Mouse (Mus musculus): Measurements from ENCODE around the gene Rnf157. TPM values are rescaled to one million over a fixed set of nuclear protein-coding genes. Genes with fewer than 3 reads are reported as not detected.

The Rnf157 gene
- polyA plus RNA-seq, 2 experiments, result 17.3 to 20.1 TPM

DNA sequence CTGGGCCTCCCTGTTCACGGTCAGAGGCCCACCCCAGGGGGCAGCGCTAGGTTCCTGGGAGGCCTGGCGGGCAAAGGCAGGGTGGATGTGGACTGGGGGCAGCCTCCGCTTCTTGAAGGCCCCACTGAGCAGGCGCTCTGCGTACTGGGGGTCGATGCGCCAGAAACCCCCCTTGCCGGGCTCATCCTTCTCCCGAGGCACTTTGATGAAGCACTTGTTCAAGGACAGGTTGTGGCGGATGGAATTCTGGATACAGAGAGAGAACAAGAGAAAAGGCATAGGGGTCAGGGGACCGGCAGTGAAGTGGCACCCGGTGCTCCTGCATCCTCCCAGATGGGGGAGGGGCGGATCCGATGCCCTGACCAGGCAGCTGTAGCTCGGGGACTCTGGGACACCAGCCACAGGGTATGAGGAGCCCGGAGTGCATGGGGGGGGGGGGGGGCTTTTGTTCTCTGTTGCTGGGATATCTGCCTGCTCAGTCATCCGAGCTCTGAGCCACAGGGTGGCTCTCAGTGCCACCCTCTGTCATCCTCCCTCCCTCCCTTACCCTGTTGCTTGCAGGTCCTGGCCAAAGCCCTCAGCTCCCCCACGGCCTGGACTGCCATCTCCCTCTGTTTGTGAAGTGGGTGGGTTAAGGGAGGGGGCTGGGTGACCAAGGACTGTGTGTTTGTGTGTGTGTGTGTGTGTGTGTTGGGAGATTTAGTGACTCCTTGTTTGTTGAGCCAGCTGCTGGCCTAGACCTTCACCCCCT, 80.4 kb downstream of the Rnf157 start:
- Histone ChIP-seq H3K4me2 (replicated peaks; ENCODE audit: low read depth, low read length, severe bottlenecking) (no peak overlapping the region), H3K27me3 (ENCODE audit: control insufficient read depth, insufficient read depth, low read length) (peaks cover 24% of the 10 kb centered on the region), H3K9me3 (ENCODE audit: control insufficient read depth, low read length) (no peaks in the 10 kb centered on the region), H3K4me1 (ENCODE audit: control insufficient read depth, insufficient read depth, low read length) (peaks cover 26% of the 10 kb centered on the region), H3K27ac (replicated peaks; ENCODE audit: low read depth, low read length) (no peak overlapping the region), H3K4me3 (replicated peaks; ENCODE audit: low read length) (no peak overlapping the region), H3K36me3 (ENCODE audit: control insufficient read depth, insufficient read depth, low read length) (no peaks in the 10 kb centered on the region), H3K9ac (ENCODE audit: low read depth, low read length, severe bottlenecking) (no peak overlapping the region)
- no peak for TF ChIP-seq POLR2A (IDR thresholded peaks at IDR 0.05; ENCODE audit: borderline replicate concordance, extremely low read depth, insufficient read depth, insufficient read length)
- DNase-seq (ENCODE audit: low spot score) (no peak), ATAC-seq (ENCODE audit: low FRiP score, low read depth) (no peak)
- 64% methylated on average over 18 of the region's 19 CpGs for WGBS

DNA sequence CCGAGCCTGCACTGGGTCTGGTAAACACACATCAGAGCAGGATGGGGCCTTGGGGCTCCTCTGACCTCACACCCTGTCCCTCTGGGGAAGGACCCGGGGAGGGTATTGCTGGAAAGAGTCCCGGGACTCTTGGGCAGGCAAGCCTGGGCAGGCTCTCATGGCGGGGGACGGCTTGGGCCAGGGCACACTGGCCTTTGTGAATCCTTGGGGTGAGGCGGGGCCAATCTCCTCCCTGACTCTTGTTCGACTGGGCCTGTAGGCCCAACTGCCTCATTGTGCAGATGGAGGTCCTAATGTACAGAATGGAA, 82.7 kb downstream of the Rnf157 start:
- Histone ChIP-seq H3K4me1 (ENCODE audit: control insufficient read depth, insufficient read depth, low read length) (peaks cover 23% of the 10 kb centered on the region), H3K27me3 (ENCODE audit: control insufficient read depth, insufficient read depth, low read length) (peaks cover 23% of the 10 kb centered on the region), H3K9ac (ENCODE audit: low read depth, low read length, severe bottlenecking) (no peak overlapping the region), H3K4me3 (replicated peaks; ENCODE audit: low read length) (no peak overlapping the region), H3K27ac (replicated peaks; ENCODE audit: low read depth, low read length) (no peak overlapping the region), H3K4me2 (replicated peaks; ENCODE audit: low read depth, low read length, severe bottlenecking) (no peak overlapping the region), H3K9me3 (ENCODE audit: control insufficient read depth, low read length) (no peaks in the 10 kb centered on the region), H3K36me3 (ENCODE audit: control insufficient read depth, insufficient read depth, low read length) (no peaks in the 10 kb centered on the region)
- ATAC-seq (ENCODE audit: low FRiP score, low read depth) (no peak), DNase-seq (ENCODE audit: low spot score) (no peak)
- no peak for TF ChIP-seq POLR2A (IDR thresholded peaks at IDR 0.05; ENCODE audit: borderline replicate concordance, extremely low read depth, insufficient read depth, insufficient read length)
- WGBS, result 70% methylated on average over 7 of the region's 7 CpGs

DNA sequence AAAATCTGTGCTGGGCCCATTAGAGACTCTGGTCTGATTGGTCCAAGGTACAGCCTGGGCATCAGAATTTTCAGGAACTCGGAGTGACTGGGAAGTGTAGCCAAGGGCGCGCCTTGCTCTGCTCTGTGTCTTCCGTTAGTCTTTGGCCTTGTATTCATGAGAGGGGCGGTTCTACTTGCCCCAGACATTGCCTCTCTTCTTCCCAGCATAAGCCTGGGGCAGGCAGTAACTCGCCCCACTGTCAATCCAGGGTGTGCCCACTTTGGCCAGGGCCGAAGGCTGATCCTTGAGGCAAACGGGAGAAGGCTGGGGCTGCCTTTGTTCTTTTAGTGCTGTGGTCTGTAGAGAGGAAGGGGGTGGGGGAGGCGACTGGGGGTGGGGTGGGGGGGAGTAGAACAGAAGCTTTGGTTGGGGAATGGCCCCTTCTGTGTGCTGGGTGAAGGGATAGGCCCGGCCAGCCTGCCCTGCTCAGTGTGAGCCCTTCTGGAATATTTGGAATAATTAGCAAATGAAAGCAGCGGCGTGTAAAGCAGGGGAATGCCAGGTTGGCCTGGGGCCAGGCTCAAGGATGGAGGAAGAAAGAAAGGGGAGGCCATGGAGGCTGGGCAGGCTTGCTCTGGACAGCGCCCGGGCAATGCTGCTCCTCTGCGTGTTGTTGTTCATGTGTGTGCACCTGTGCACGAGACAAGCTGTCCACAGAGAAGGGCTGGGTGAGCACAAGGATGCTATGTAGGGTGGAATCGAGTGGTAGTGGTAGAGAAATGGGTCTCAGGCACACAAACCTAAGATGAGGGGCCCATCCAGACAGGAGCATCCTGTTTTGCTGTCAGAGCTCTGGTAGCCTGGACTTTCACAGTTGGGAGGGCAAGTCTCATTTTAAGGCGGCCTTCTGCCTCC, 83.3 kb downstream of the Rnf157 start:
- no peak overlapping the region for H3K9ac ChIP-seq (ENCODE audit: low read depth, low read length, severe bottlenecking)
- 44% methylated on average over 18 of the region's 18 CpGs for WGBS
- H3K4me3 ChIP-seq (replicated peaks; ENCODE audit: low read length), result no peak overlapping the region
- ATAC-seq (ENCODE audit: low FRiP score, low read depth) (no peak), DNase-seq (ENCODE audit: low spot score) (no peak)
- no peak overlapping the region for H3K4me2 ChIP-seq (replicated peaks; ENCODE audit: low read depth, low read length, severe bottlenecking)
- H3K36me3 ChIP-seq (ENCODE audit: control insufficient read depth, insufficient read depth, low read length), result no peaks in the 10 kb centered on the region
- peaks cover 17% of the 10 kb centered on the region for H3K27me3 ChIP-seq (ENCODE audit: control insufficient read depth, insufficient read depth, low read length)
- H3K27ac ChIP-seq (replicated peaks; ENCODE audit: low read depth, low read length), result no peak overlapping the region
- TF ChIP-seq POLR2A (IDR thresholded peaks at IDR 0.05; ENCODE audit: borderline replicate concordance, extremely low read depth, insufficient read depth, insufficient read length), result no peak
- peaks cover 18% of the 10 kb centered on the region for H3K4me1 ChIP-seq (ENCODE audit: control insufficient read depth, insufficient read depth, low read length)
- H3K9me3 ChIP-seq (ENCODE audit: control insufficient read depth, low read length), result no peaks in the 10 kb centered on the region

DNA sequence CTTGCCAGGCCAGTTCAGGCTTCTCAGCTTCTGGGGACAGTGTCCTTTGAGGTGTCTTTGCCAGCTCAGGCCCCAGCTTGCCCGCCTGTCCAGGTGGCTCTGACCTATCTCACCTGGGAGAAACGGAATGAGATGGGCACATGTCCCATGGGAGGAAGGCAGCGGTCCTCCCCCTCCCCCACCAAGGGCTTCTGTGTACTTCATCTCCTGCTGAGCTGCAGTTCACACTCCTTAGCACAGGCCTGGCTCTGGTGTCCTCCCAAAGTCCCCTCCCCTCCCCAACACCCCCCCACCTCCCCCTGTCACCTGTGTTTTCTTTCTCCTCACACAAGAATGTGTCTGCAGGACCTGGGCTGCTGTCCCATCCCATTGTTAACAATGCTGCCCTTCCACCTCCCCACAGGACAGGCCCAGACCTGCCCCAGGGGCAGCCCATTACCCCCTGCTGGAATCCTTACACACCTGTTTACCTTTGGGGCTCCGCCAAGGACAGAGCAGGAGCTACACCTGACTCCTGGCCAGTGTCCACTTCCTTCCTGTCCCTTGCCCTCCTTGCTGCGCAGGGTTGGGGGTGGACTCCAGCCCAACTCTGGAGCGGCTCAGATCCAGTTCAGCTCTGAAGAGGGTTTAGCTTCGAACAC, 85.7 kb downstream of the Rnf157 start:
- WGBS, result 63% methylated on average over 7 of the region's 7 CpGs
- H3K27ac ChIP-seq (replicated peaks; ENCODE audit: low read depth, low read length), result no peak overlapping the region
- H3K4me2 ChIP-seq (replicated peaks; ENCODE audit: low read depth, low read length, severe bottlenecking), result no peak overlapping the region
- peaks cover 13% of the 10 kb centered on the region for H3K4me1 ChIP-seq (ENCODE audit: control insufficient read depth, insufficient read depth, low read length)
- no peak overlapping the region for H3K9ac ChIP-seq (ENCODE audit: low read depth, low read length, severe bottlenecking)
- no peak for DNase-seq (ENCODE audit: low spot score)
- no peaks in the 10 kb centered on the region for H3K9me3 ChIP-seq (ENCODE audit: control insufficient read depth, low read length)
- H3K4me3 ChIP-seq (replicated peaks; ENCODE audit: low read length), result no peak overlapping the region
- no peaks in the 10 kb centered on the region for H3K36me3 ChIP-seq (ENCODE audit: control insufficient read depth, insufficient read depth, low read length)
- no peak for TF ChIP-seq POLR2A (IDR thresholded peaks at IDR 0.05; ENCODE audit: borderline replicate concordance, extremely low read depth, insufficient read depth, insufficient read length)
- no peak for ATAC-seq (ENCODE audit: low FRiP score, low read depth)
- H3K27me3 ChIP-seq (ENCODE audit: control insufficient read depth, insufficient read depth, low read length), result no peaks in the 10 kb centered on the region
